Mouse (Mus musculus) stomach, embryonic 15.5 days (tissue): ENCODE measurements at regions not wholly inside any gene's neighbourhood (a gene's known extent, or its start where the extent isn't known, plus 50 kb on each side); places are given as distances from the start of the nearest gene placed in this dataset.

ENCODE experiments used
- ATAC-seq: fragments of 200-750 bp; cut with Nextera tagmentation; 2 replicates; pipeline ENCODE4 v1.8.0; 2017; ENCODE audit warnings: low read depth, moderate number of reproducible peaks, moderate TSS enrichment; ENCODE audit not compliant: insufficient read depth, low FRiP score
- H3K27ac ChIP-seq: fragments of 300-500 bp; sonication (generic); 2 replicates; pipeline ENCODE4 v1.5.1; 2015; ENCODE audit warnings: mild to moderate bottlenecking, inconsistent platforms
- H3K27me3 ChIP-seq: fragments of 300-500 bp; sonication (generic); replicated peaks from 2 replicates; pipeline ENCODE4 v1.6.1; 2015; ENCODE audit warnings: inconsistent platforms
- H3K36me3 ChIP-seq: fragments of 300-500 bp; sonication (generic); 2 replicates; pipeline ENCODE4 v1.6.1; 2015; ENCODE audit warnings: inconsistent platforms
- H3K4me1 ChIP-seq: fragments of 300-500 bp; sonication (generic); 2 replicates; pipeline ENCODE4 v1.6.1; 2015; ENCODE audit warnings: inconsistent platforms
- H3K4me2 ChIP-seq: fragments of 300-500 bp; sonication (generic); 2 replicates; pipeline ENCODE4 v1.6.1; 2015; ENCODE audit warnings: mild to moderate bottlenecking, inconsistent platforms
- H3K4me3 ChIP-seq: fragments of 300-500 bp; sonication (generic); replicated peaks from 2 replicates; pipeline ENCODE4 v1.5.1; 2015; ENCODE audit warnings: inconsistent platforms
- H3K9ac ChIP-seq: fragments of 300-500 bp; sonication (generic); 2 replicates; pipeline ENCODE4 v1.6.1; 2015; ENCODE audit warnings: inconsistent platforms
- H3K9me3 ChIP-seq: fragments of 300-500 bp; sonication (generic); 2 replicates; pipeline ENCODE4 v1.6.1; 2016; ENCODE audit warnings: inconsistent platforms
- WGBS: fragments of 180-500 bp; shearing (Covaris S2); methylation state at CpG from one replicate; pipeline ENCODE4 v1.1.7; 2015; 5-methylcytosine and 5-hydroxymethylcytosine counted together

DNA sequence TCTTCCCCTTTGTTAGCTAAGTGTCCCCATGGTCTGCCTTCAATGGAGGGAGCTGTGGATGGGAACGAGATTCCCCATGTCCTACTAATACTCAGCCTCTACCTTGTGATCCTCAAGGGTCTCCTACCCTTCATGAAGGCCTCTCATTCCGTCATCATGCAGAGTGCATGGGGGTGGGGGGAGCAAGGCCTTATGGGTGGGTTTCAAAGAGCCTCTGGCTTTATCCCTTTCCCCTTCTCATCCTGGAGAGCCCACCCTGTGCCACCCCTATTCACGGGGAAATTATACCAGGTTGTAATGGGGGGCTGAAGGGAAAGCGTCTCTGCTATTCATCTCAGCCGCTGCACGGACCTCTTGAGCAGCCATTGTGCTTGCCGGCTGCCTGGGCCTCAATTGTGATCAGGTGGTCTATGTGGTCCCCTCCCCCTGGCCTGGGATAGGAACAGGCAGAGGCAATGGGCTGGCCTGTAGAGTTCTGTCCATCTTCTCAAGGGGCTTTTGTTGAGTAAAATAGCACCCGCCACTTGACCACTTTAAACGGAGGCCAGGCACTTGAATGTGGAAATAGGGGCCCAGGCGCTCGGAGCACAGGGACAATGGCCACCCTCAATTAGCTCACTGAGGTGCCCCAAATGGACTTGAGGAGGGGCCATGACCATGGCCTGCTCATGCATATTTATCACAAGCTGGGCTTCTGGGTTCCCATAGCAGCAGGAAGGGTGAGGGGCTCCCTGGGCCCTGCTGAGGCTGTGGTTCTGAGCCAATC lies 93.1 kb upstream of the Gm12830 start:
- Histone ChIP-seq H3K27me3 (no peaks in the 10 kb centered on the region), H3K27ac (no peak overlapping the region), H3K9me3 (no peaks in the 10 kb centered on the region), H3K9ac (no peak overlapping the region), H3K36me3 (no peaks in the 10 kb centered on the region), H3K4me2 (no peak overlapping the region), H3K4me3 (no peak overlapping the region), H3K4me1 (no peaks in the 10 kb centered on the region)
- 82% methylated on average over 11 of the region's 11 CpGs for WGBS
- ATAC-seq: no peak

DNA sequence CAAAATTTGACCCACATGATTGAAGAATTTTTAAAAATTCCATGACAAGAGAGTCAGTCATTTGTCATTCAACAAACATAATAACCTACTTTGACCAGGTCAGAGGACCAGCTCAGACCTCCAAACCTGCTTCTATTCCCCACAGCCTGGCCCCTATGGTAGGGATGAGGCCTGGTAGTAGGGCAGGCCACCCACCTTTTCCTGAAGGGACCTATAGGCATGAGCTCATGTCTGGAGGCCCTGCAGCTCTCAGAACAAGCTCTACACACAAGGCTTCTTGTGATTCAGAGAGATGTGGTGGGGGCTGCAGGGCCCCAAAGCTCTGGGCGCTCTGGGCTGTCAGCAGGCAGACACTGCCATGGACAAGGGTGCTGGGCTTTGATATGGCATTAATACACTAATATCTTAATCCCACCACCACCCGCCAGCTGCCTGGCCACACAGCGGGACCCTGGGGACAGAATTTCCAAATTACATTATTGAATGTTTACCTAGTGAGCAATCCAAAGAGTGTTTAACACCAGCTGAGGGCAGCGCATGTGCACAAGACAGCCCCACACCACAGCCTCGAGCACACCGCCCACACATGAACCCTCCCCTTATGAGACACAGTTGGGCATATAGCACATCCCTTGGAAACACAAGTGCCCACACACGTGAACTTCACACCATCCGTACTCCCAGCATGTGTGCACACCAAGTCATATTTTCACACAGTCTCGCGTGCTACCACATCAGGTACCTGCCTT lies 88.1 kb upstream of the Gm12830 start:
- no peak overlapping the region for H3K27ac ChIP-seq
- no peaks in the 10 kb centered on the region for H3K4me1 ChIP-seq
- H3K4me2 ChIP-seq: no peak overlapping the region
- no peaks in the 10 kb centered on the region for H3K27me3 ChIP-seq
- no peak overlapping the region for H3K4me3 ChIP-seq
- H3K36me3 ChIP-seq: no peaks in the 10 kb centered on the region
- no peak overlapping the region for H3K9ac ChIP-seq
- WGBS: 76% methylated on average over 10 of the region's 10 CpGs
- ATAC-seq: no peak
- H3K9me3 ChIP-seq: no peaks in the 10 kb centered on the region

DNA sequence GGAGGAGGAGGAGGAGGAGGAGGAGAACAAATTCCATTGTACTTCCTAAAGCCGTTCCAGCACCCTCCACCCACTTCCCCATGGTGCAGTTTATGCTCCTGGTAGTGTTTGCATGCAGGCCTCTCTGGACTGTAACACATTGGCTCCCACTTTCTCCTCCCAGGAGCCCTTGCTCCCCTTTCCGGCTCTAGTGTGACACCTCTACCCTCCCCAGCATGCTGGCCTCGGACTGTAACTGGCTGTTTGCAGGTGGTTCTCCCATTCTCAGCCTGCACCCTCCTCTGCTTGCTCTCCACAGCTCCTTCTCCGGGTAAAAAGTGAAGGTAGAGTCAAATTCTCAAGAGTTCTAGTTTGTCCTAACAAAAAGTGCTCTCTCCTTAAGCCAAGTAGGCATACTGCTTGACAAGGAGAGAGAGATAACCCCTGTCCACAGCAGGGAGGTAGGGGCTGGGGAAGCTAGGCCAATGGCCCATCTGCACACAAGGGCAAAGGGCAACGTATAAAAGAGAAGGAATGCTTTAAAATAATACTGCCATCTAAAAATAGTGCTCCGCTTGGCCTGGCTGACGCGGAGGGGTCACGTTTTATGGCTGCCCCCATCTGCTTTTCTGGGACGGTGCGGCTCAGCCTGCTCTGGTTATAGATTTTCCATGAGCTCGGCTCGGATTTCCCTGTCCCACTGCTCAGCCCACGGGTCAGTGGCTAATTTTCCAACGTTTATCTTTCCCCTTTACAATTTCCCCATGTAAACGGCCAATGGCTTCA lies 82.4 kb upstream of the Gm12830 start:
- no peak overlapping the region for H3K4me3 ChIP-seq
- 34% methylated on average over 16 of the region's 16 CpGs for WGBS
- H3K4me1 ChIP-seq: no peaks in the 10 kb centered on the region
- no peak for ATAC-seq
- H3K27me3 ChIP-seq: no peaks in the 10 kb centered on the region
- H3K9me3 ChIP-seq: no peaks in the 10 kb centered on the region
- no peaks in the 10 kb centered on the region for H3K36me3 ChIP-seq
- no peak overlapping the region for H3K9ac ChIP-seq
- H3K4me2 ChIP-seq: no peak overlapping the region
- no peak overlapping the region for H3K27ac ChIP-seq

DNA sequence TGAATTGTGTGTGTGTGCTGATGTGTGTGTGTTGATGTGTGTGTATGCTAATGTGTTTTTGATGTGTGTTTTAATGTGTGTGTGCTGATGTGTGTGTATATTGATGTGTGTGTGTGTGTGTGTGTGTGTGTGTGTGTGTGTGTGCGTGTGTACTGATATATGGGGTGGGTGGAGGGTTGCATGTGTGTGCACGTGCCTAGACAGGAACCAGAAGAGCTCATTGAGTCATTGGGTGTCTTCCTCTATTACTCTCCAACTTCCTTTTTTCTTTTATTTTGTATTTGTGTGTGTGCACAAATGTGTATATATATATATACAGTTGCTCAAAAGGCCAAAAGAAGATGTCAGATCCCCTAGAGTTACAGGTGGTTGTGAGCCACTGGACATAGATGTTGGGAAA lies 73.4 kb upstream of the Gm12830 start:
- no peak overlapping the region for H3K27ac ChIP-seq
- 86% methylated on average over 2 of the region's 2 CpGs for WGBS
- no peak overlapping the region for H3K9ac ChIP-seq
- no peak overlapping the region for H3K4me3 ChIP-seq
- no peak for ATAC-seq
- no peaks in the 10 kb centered on the region for H3K27me3 ChIP-seq
- no peaks in the 10 kb centered on the region for H3K4me1 ChIP-seq
- H3K36me3 ChIP-seq: no peaks in the 10 kb centered on the region
- H3K4me2 ChIP-seq: no peak overlapping the region
- no peaks in the 10 kb centered on the region for H3K9me3 ChIP-seq

DNA sequence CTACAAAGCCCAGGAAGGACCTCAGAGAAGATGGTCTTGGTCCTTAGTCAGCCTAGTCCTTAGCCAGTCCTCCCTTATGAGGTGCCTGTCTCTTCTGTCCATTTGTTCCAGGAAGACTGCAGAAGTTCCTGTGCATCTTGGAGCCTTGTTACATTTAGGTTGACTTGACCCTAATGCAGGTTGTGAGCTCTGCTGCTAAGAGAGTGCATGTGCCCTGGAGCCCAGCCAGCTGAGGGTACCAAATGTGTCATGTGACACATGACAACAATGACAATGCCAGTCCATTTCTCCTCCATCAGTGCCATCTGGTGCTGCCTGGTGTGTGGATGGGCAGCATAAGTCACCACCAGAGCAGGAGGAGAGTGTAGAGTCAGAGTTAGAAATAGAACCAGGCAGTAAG lies 61.7 kb upstream of the Gm12830 start:
- no peaks in the 10 kb centered on the region for H3K4me1 ChIP-seq
- H3K4me2 ChIP-seq: no peak overlapping the region
- no peaks in the 10 kb centered on the region for H3K9me3 ChIP-seq
- H3K27ac ChIP-seq: no peak overlapping the region
- ATAC-seq: no peak
- H3K9ac ChIP-seq: no peak overlapping the region
- no peaks in the 10 kb centered on the region for H3K36me3 ChIP-seq
- no peak overlapping the region for H3K4me3 ChIP-seq
- H3K27me3 ChIP-seq: no peaks in the 10 kb centered on the region

DNA sequence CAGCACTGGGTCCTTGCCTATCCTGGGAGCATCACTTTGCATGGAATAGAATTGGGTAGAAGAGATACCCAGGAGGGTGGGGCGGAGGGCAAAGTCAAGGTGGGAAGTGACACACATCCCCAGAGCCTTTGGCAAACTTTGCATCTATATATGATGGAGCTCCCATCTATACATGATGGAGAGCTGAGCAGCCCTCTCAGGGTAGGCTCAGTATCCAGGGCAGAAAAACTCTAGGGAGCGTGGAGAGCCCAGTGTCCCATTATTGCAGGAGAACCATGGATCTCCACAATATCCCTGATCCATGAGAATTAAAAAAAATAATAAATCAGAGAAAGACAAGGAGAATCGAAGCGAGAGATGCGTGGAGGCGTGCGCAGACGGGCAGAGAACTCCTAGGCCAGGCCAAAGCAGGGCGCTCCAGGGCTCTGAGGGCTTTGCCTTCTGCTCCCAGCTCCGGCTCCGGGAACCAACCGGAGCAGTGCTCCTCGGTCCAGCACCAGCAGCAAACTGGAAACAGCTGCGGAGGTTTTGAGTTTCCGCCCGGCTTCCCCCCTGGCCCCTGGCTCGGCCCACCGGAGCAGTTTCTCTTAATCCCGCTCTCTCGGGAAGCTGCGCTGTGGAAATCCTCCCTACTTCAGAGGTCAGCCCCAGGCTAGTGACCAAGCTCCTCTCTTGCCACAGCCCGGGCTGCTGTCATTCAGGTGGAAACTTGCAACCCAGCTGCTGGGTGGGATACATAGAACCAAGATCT lies 54.7 kb upstream of the Gm12830 start:
- Histone ChIP-seq H3K9me3 (no peaks in the 10 kb centered on the region), H3K9ac (no peak overlapping the region), H3K4me3 (no peak overlapping the region), H3K4me1 (0 out of 2 replicates have a peak, but pooled peaks cover 3% of the 10 kb centered on the region), H3K4me2 (no peak overlapping the region), H3K27me3 (no peaks in the 10 kb centered on the region), H3K27ac (no peak overlapping the region), H3K36me3 (no peaks in the 10 kb centered on the region)
- no peak; the same call in 1 of the 2 replicates for ATAC-seq
- 62% methylated on average over 22 of the region's 22 CpGs for WGBS
